Mouse (Mus musculus) MEL (cell line): ENCODE results near the gene Mlycd. TPM values are rescaled to one million over a fixed set of nuclear protein-coding genes. Genes with fewer than 3 reads are reported as not detected.
A peak's percentile ranks its signal among the peaks of the same experiment; 100 is the strongest.

Experiments
- DNase-seq: peaks from one replicate; pipeline ENCODE4 v3.0.0; 2011; ENCODE audit warnings: low read depth, low spot score
- H3K27ac ChIP-seq: 2 replicates; pipeline ENCODE4 v1.5.1; 2012; ENCODE audit warnings: low read depth, mild to moderate bottlenecking, control low read depth, low read length, moderate library complexity; ENCODE audit not compliant: control insufficient read depth
- H3K27me3 ChIP-seq, 2 experiments: fragments of 150-350 bp in 1 of 2; sonication (generic) in 1 of 2; 2 replicates each; pipeline ENCODE4 v1.6.1; 2012; ENCODE audit warnings: low read length in 2 of 2, mild to moderate bottlenecking in 2 of 2, improper control_type of control experiment in 1 of 2, moderate library complexity in 1 of 2; ENCODE audit not compliant: insufficient read depth in 2 of 2, control insufficient read depth in 1 of 2
- H3K36me3 ChIP-seq, 2 experiments: 2 replicates each; pipeline ENCODE4 v1.6.1; 2012 to 2014; ENCODE audit warnings: low read length in 2 of 2, improper control_type of control experiment in 1 of 2, inconsistent platforms in 1 of 2, mild to moderate bottlenecking in 1 of 2; ENCODE audit not compliant: insufficient read depth in 2 of 2, control insufficient read depth in 1 of 2
- H3K4me1 ChIP-seq, 2 experiments: fragments of 150-350 bp in 1 of 2; sonication (generic) in 1 of 2; 2 replicates each; pipeline ENCODE4 v1.6.1; 2012; ENCODE audit warnings: low read length in 2 of 2, improper control_type of control experiment in 1 of 2, mild to moderate bottlenecking in 1 of 2; ENCODE audit not compliant: insufficient read depth in 2 of 2, control insufficient read depth in 1 of 2
- H3K4me3 ChIP-seq, 2 experiments: fragments of 150-350 bp in 1 of 2; sonication (generic) in 1 of 2; 2 replicates each; pipeline ENCODE4 v1.5.1; 2012; ENCODE audit warnings: low read depth in 2 of 2, low read length in 2 of 2, mild to moderate bottlenecking in 2 of 2, moderate library complexity in 2 of 2, control low read depth in 1 of 2, improper control_type of control experiment in 1 of 2; ENCODE audit not compliant: control insufficient read depth in 1 of 2, insufficient read depth in 1 of 2
- H3K79me2 ChIP-seq: 2 replicates; pipeline ENCODE4 v1.6.1; 2012; ENCODE audit warnings: mild to moderate bottlenecking, low read length, moderate library complexity; ENCODE audit not compliant: control insufficient read depth, poor library complexity, insufficient read depth
- H3K9ac ChIP-seq: 2 replicates; pipeline ENCODE4 v1.6.1; 2012; ENCODE audit warnings: low read depth, mild to moderate bottlenecking, control low read depth, low read length, moderate library complexity; ENCODE audit not compliant: control insufficient read depth, poor library complexity, severe bottlenecking
- H3K9me3 ChIP-seq: fragments of 150-350 bp; sonication (generic); replicated peaks from 2 replicates; pipeline ENCODE4 v1.6.1; 2012; ENCODE audit warnings: mild to moderate bottlenecking, low read length, improper control_type of control experiment, moderate library complexity; ENCODE audit not compliant: insufficient read depth
- CTCF ChIP-seq, 3 experiments: IDR thresholded peaks in 2 of 3; conservative IDR thresholded peaks in 1 of 3; 2 replicates each; pipeline ENCODE4 v1.5.1; 2011 to 2012; ENCODE audit warnings: low read length in 3 of 3, low read depth in 2 of 3, mild to moderate bottlenecking in 2 of 3, improper control_type of control experiment in 1 of 3, inconsistent platforms in 1 of 3, mixed read lengths in 1 of 3, moderate library complexity in 1 of 3; ENCODE audit not compliant: control insufficient read depth in 1 of 3, insufficient read depth in 1 of 3, poor library complexity in 1 of 3, severe bottlenecking in 1 of 3
- GATA1 ChIP-seq: IDR thresholded peaks from 2 replicates; pipeline ENCODE4 v1.6.1; 2011; ENCODE audit warnings: low read depth, low read length, improper control_type of control experiment
- JUND ChIP-seq: IDR thresholded peaks from 2 replicates; pipeline ENCODE4 v1.6.1; 2011; ENCODE audit warnings: low read depth, mild to moderate bottlenecking, improper control_type of control experiment, low read length
- MAZ ChIP-seq: IDR thresholded peaks from 2 replicates; pipeline ENCODE4 v1.6.1; 2012; ENCODE audit warnings: low read depth, mild to moderate bottlenecking, inconsistent platforms, low read length, improper control_type of control experiment
- NRF1 ChIP-seq: IDR thresholded peaks from 2 replicates; pipeline ENCODE4 v1.6.1; 2014; ENCODE audit warnings: low read depth, mild to moderate bottlenecking, inconsistent platforms, low read length, improper control_type of control experiment, moderate library complexity; ENCODE audit not compliant: poor library complexity, insufficient read depth, severe bottlenecking
- POLR2AphosphoS5 ChIP-seq: IDR thresholded peaks from 2 replicates; pipeline ENCODE4 v1.6.1; 2012; ENCODE audit warnings: low read depth, borderline replicate concordance, mild to moderate bottlenecking, inconsistent platforms, low read length, moderate library complexity, mixed read lengths
- RAD21 ChIP-seq: IDR thresholded peaks from 2 replicates; pipeline ENCODE4 v1.6.1; 2011; ENCODE audit warnings: mild to moderate bottlenecking, low read depth, low read length, improper control_type of control experiment
- SIN3A ChIP-seq: IDR thresholded peaks from 2 replicates; pipeline ENCODE4 v1.6.1; 2012; ENCODE audit warnings: low read length, improper control_type of control experiment, inconsistent platforms
- SMC3 ChIP-seq: IDR thresholded peaks from 2 replicates; pipeline ENCODE4 v1.6.1; 2011; ENCODE audit warnings: low read depth, low read length, improper control_type of control experiment
- ZC3H11A ChIP-seq: IDR thresholded peaks from 2 replicates; pipeline ENCODE4 v1.6.1; 2012; ENCODE audit warnings: low read depth, mild to moderate bottlenecking, inconsistent platforms, low read length, improper control_type of control experiment
- ZKSCAN1 ChIP-seq: IDR thresholded peaks from 2 replicates; pipeline ENCODE4 v1.6.1; 2012; ENCODE audit warnings: low read depth, mild to moderate bottlenecking, inconsistent platforms, low read length, improper control_type of control experiment, moderate library complexity
- polyA plus RNA-seq, 2 experiments: library from polyadenylated mRNA; stranded (reverse) in 1 of 2; unstranded in 1 of 2; fragments of >175 nt in 1 of 2; fragments of >200 nt in 1 of 2; gene quantifications; 2 replicates each; pipeline versions ENCODE4 v1.2.1 to v1.2.4; 2012; ENCODE audit warnings: low replicate concordance in 2 of 2, low read depth in 1 of 2; ENCODE audit not compliant: insufficient read length in 2 of 2, insufficient read depth in 1 of 2, missing spikeins in 1 of 2
- total RNA-seq: library from RNA; depleted of rRNA; stranded (reverse); fragments of 300-350 nt; gene quantifications from 2 replicates; pipeline ENCODE4 v1.2.3, GENCODE M21; 2012

Mlycd gene
- total and polyA plus RNA-seq, 3 experiments, result 7.2 to 13.2 TPM; not detected in 1

- peak; percentile 7; the same call in 1 of the 2 replicates for TF ChIP-seq RAD21
- TF ChIP-seq SIN3A, result no peak
- TF ChIP-seq CTCF (IDR thresholded peaks at IDR 0.05 in 2 of 3, conservative IDR thresholded peaks at IDR 0.05 in 1 of 3; ENCODE audit: control insufficient read depth in 1 of 3, insufficient read depth in 1 of 3, low read depth in 2 of 3, low read length in 3 of 3, poor library complexity in 1 of 3, severe bottlenecking in 1 of 3), result peak in 1 of 3 experiments; percentile 12; a peak in 2 of 6 replicates
- peaks cover 0 to 4% of the 10 kb centered on the region in 2 experiments; a peak in 1 of 4 replicates for H3K4me1 ChIP-seq
Observed at GRCm38 (mm10) chr8:119412037-119412734, 17.5 kb downstream of the Mlycd start.

GRCm38 (mm10) chr8:119412735-119413498 is 18.2 kb downstream of the Mlycd start:
- H3K9ac ChIP-seq, result peak overlapping the region; percentile 64
- H3K4me3 ChIP-seq, result peak overlapping the region; percentile 49 to 51; a peak in 3 of 4 replicates
- no peak overlapping the region for H3K27ac ChIP-seq
- no peaks in the 10 kb centered on the region for H3K9me3 ChIP-seq
- no peaks in the 10 kb centered on the region for H3K27me3 ChIP-seq
- DNase-seq, result peak; percentile 82
- H3K4me1 ChIP-seq, result peaks cover 0 to 4% of the 10 kb centered on the region in 2 experiments; a peak in 1 of 4 replicates
- no peaks in the 10 kb centered on the region for H3K79me2 ChIP-seq
- no peak for TF ChIP-seq GATA1
- TF ChIP-seq POLR2AphosphoS5, result no peak
- TF ChIP-seq ZC3H11A, result peak; percentile 63
- no peak for TF ChIP-seq NRF1
- TF ChIP-seq JUND, result no peak
- peak; percentile 83 for TF ChIP-seq RAD21
- peak; percentile 79 to 98 (median 90) for TF ChIP-seq CTCF (IDR thresholded peaks at IDR 0.05 in 2 of 3, conservative IDR thresholded peaks at IDR 0.05 in 1 of 3; ENCODE audit: control insufficient read depth in 1 of 3, insufficient read depth in 1 of 3, low read depth in 2 of 3, low read length in 3 of 3, poor library complexity in 1 of 3, severe bottlenecking in 1 of 3)
- TF ChIP-seq ZKSCAN1, result no peak
- TF ChIP-seq SIN3A, result no peak
- peak; percentile 95 for TF ChIP-seq SMC3
- TF ChIP-seq MAZ, result peak; percentile 67; the same call in 1 of the 2 replicates
- H3K36me3 ChIP-seq, result no peaks in the 10 kb centered on the region; a peak in 1 of 4 replicates

More at GRCm38 (mm10) chr8:119412037-119412734, 17.5 kb downstream of the Mlycd start:
- H3K9ac ChIP-seq, result no peak overlapping the region
- H3K27me3 ChIP-seq, result no peaks in the 10 kb centered on the region
- no peaks in the 10 kb centered on the region; a peak in 1 of 4 replicates for H3K36me3 ChIP-seq
- no peaks in the 10 kb centered on the region for H3K9me3 ChIP-seq
- DNase-seq, result no peak
- H3K79me2 ChIP-seq, result no peaks in the 10 kb centered on the region
- no peak overlapping the region for H3K4me3 ChIP-seq
- no peak overlapping the region for H3K27ac ChIP-seq
